ENCODE assay signal across 10 mouse cellular contexts in genomic region chr4:138723493-138724281, GRCm38 (mm10). TPM values are rescaled to one million over a fixed set of nuclear protein-coding genes. Genes with fewer than 3 reads are reported as not detected.
DNase-seq lines count a peak whose midpoint lies in the region; ATAC-seq lines count a peak whose summit lies in the region.
"Had no signal": no experiment of that assay in that cellular context is flagged by ENCODE, and none has a peak within 500 bp of the region (broad histone marks: within the 10 kb centered on the region; RNA-seq: fewer than 3 reads in every experiment).

No protein-coding gene starts in this region.

- DNase-seq in left cerebral cortex, adult 18-20 months (ENCODE audit: low spot score in 2 of 2): peak; percentile 78 to 88
- DNase-seq in left cerebral cortex, postnatal 4 days: no peak
- DNase-seq in frontal cortex, postnatal 36 days (ENCODE audit: low spot score in 2 of 2): peak; percentile 79 to 90
- DNase-seq in right cerebral cortex, adult 2 months (ENCODE audit: low spot score in 2 of 2): peak; percentile 88 to 89
- DNase-seq in cerebellum, adult 9-10 months: no peak
- no peak for DNase-seq in spleen, adult 12 weeks (ENCODE audit: low spot score)
- DNase-seq in adrenal gland, postnatal 14 days: no peak

- no peak overlapping the region; the same call in 1 of the 2 replicates for H3K27ac ChIP-seq in intestine, embryonic 16.5 days (ENCODE audit: low read length)

- no peaks in the 10 kb centered on the region for H3K27me3 ChIP-seq in intestine, embryonic 16.5 days (replicated peaks; ENCODE audit: control insufficient read depth, insufficient read depth, low read length)

- 47% methylated on average over 15 of the region's 15 CpGs for WGBS in intestine, embryonic 16.5 days

- H3K4me2 ChIP-seq in intestine, embryonic 16.5 days (ENCODE audit: low read depth, low read length): no peak overlapping the region

- H3K9me3 ChIP-seq in intestine, embryonic 16.5 days (ENCODE audit: control insufficient read depth, low read length): no peaks in the 10 kb centered on the region

- ATAC-seq in intestine, embryonic 16.5 days: 0 out of 2 replicates have a peak, but pooled peaks have one; percentile 25

- no peak overlapping the region for H3K4me3 ChIP-seq in intestine, embryonic 16.5 days (ENCODE audit: low read length)

- no peak overlapping the region for H3K9ac ChIP-seq in intestine, embryonic 16.5 days (ENCODE audit: low read depth, low read length)

- intact Hi-C loops in left cerebral cortex, postnatal 4 days (cut with DNase I): no loop called here

- H3K36me3 ChIP-seq in intestine, embryonic 16.5 days (ENCODE audit: control insufficient read depth, insufficient read depth, low read length): no peaks in the 10 kb centered on the region

- H3K4me1 ChIP-seq in intestine, embryonic 16.5 days (ENCODE audit: control insufficient read depth, insufficient read depth, low read length): peaks cover 18% of the 10 kb centered on the region

RNA-seq across cellular contexts. Expression of gene Pla2g2c, which starts 0.9 kb away (rescaled TPM):
- total RNA-seq in left cerebral cortex, adult 18-20 months (2021): under 1 TPM in 1 of 2 experiments, not detected in 1; 0.35 TPM
- under 1 TPM in 1 of 2 experiments, not detected in 1; 0.10 TPM for total RNA-seq in left cerebral cortex, postnatal 4 days (2021)
- 0.13 and 0.16 TPM in 2 replicates for polyA plus RNA-seq in intestine, embryonic 16.5 days (2015; fragmentation: Nextera tagmentation; extraction: Ambion mirVana)
- not detected in 2 replicates for total RNA-seq in adrenal gland, postnatal 14 days (2021)
- total RNA-seq: MEL had no signal

RNA-seq across cellular contexts. Expression of gene Ubxn10, which starts 13.3 kb away (rescaled TPM):
- 1 to 10 TPM in 1 of 2 experiments, under 1 TPM in 1; 0.56 to 1.2 TPM for total RNA-seq in left cerebral cortex, adult 18-20 months (2021)
- total RNA-seq in left cerebral cortex, postnatal 4 days (2021): 1 to 10 TPM; 1.4 to 1.7 TPM
- 1.3 and 1.5 TPM in 2 replicates for polyA plus RNA-seq in intestine, embryonic 16.5 days (2015; fragmentation: Nextera tagmentation; extraction: Ambion mirVana)
- 0.89 and 1.1 TPM in 2 replicates for total RNA-seq in adrenal gland, postnatal 14 days (2021)
- total RNA-seq: MEL had no signal

RNA-seq across cellular contexts. Expression of gene Pla2g2f, which starts 33.7 kb away (rescaled TPM):
- total RNA-seq in left cerebral cortex, adult 18-20 months (2021): under 1 TPM in 1 of 2 experiments, not detected in 1; 0.14 TPM
- not detected for total RNA-seq in left cerebral cortex, postnatal 4 days (2021)
- polyA plus RNA-seq in intestine, embryonic 16.5 days (2015; fragmentation: Nextera tagmentation; extraction: Ambion mirVana): 2.3 and 2.7 TPM in 2 replicates
- 13.7 and 14.3 TPM in 2 replicates for total RNA-seq in adrenal gland, postnatal 14 days (2021)
- total RNA-seq: left cerebral cortex, adult 8-10 months; MEL had no signal

RNA-seq across cellular contexts. Expression of gene Pla2g2d, which starts 51.8 kb away (rescaled TPM):
- under 1 TPM; 0.47 to 0.77 TPM for total RNA-seq in left cerebral cortex, adult 18-20 months (2021)
- total RNA-seq in left cerebral cortex, postnatal 4 days (2021): not detected
- polyA plus RNA-seq in intestine, embryonic 16.5 days (2015; fragmentation: Nextera tagmentation; extraction: Ambion mirVana): 0.44 and 0.75 TPM in 2 replicates
- 1.1 and 10.7 TPM in 2 replicates for total RNA-seq in adrenal gland, postnatal 14 days (2021)
- total RNA-seq: MEL had no signal

Comparison
In these comparisons a context has a peak if more than half of its experiments do, and no peak if none do; other contexts are left out.
1. DNase-seq: peak in left cerebral cortex, adult 18-20 months (2 of 2), frontal cortex, postnatal 36 days (2 of 2) and right cerebral cortex, adult 2 months (2 of 2); none in left cerebral cortex, postnatal 4 days (single experiment), cerebellum, adult 9-10 months (single experiment), spleen, adult 12 weeks (single experiment) and adrenal gland, postnatal 14 days (single experiment).
2. RNA of gene Pla2g2f, which starts 33.7 kb away (total RNA-seq): 13.7 to 14.3 TPM in adrenal gland, postnatal 14 days; 0.14 TPM in left cerebral cortex, adult 18-20 months and not detected in left cerebral cortex, postnatal 4 days; every median in the first group is over 10 times any median in the second.